Mouse (Mus musculus) gastrocnemius, adult 8-10 months (tissue): ENCODE measurements around the gene Pde4d. TPM values are rescaled to one million over a fixed set of nuclear protein-coding genes. Genes with fewer than 3 reads are reported as not detected.

ENCODE experiments used
- DNase-seq, 2 experiments: peaks; one replicate each; pipeline ENCODE4 v3.0.0; 2022; ENCODE audit warnings: low spot score in 2 of 2
- total RNA-seq, 4 experiments: library from RNA; stranded (reverse); gene quantifications; 2 replicates each; pipeline ENCODE4 v1.2.4; 2022

The Pde4d gene
- total RNA-seq, 4 experiments from 2014 or later = 257 to 339 (median 308) TPM

DNA sequence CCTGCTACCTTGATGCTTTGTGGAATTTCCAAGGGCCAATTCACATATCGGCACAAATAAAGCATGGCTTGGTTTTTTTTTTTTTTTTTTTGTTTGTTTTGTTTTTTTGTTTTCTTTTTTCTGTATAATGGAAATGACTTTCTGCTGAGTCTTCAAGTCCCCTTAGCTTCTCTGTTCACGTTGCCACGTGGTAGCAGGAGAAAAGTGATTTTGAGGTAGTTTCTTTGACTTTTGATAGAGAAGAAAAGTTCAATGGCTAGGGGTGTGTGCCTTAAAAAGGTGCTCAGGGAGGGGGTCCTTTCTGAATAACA is 1235.2 kb downstream of the Pde4d start:
- DNase-seq = no peak

- peak; percentile 8 to 20 for DNase-seq
Observed at GRCm38 (mm10) chr13:109685296-109686115, 1235.8 kb downstream of the Pde4d start.

DNA sequence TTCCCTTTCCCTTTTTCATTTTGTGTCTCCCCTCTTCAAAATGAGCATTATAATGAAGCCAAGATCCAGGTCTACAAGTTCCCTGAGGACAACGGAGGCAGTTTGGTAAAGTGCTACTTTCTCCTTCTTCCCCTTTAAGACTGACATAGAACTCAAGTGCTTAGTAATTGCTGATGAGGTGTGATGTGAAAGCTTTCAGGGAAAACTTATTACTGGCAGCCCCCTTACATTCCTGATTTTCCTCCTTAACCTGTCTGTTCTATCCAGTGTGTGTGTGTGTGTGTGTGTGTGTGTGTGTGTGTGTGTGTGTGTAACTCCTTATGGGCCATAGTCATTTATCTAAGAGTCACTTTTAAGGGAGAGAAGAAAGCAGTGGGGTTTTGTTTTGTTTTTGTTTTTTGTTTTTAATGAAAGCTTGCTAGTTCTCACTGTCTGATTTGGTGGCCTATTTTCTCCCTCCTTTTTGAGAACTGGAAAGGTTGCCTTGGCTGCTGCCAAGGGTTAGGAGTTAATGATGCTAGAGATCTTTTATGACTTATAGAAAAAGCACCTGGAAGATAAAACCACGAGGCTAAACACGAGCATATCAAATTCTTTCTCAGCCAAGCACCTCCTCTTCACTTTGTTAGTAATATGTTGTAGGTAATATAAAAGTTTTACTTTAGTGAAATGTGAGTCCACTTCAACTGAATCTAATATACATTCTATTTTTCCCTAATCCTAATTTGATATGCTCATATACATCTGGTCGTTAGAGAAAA is 1236.5 kb downstream of the Pde4d start:
- DNase-seq = no peak

GRCm38 (mm10) chr13:109686906-109687305 is 1237.2 kb downstream of the Pde4d start:
- no peak for DNase-seq

GRCm38 (mm10) chr13:109688195-109688594 is 1238.4 kb downstream of the Pde4d start:
- no peak for DNase-seq

- no peak for DNase-seq
Observed at GRCm38 (mm10) chr13:109689176-109689575, 1239.4 kb downstream of the Pde4d start.

DNA sequence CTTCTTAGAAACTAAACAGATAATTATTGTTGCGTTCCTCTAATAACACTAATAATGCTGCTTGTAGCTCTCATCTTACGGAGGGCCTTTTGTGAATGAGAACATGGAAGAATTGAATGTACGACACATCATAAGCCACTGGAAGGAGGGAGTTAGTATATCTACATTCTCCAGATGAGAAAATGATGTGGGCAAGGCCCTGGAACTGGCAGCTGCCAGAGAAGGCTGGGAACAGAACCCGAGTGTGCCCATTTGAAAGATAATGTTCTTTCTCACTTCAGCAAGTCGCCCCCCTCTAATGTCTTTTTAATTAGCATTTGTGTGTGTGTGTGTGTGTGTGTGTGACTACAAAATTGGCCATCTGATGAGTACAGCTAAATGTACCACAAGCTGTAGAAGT is 1240.8 kb downstream of the Pde4d start:
- DNase-seq = no peak

DNA sequence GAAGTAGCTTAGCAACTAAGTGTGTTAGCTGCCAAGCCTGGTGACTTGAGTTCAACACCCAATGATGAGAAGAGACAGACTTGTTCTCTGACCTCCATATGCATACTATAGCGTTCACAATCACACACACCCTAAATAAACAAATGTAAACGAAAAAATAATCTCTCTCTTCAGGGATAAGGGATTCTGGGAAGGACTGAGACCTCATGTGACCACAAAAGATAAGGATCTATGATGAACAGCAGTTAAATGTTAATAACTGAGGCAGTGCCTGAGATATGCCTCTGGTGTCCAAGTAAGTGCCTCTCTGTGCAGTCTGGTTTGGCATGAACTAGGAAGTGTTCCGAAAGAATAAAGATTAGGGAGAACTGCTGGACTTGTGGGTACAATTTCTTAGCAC is 1243.1 kb downstream of the Pde4d start:
- no peak for DNase-seq

GRCm38 (mm10) chr13:109693769-109694168 is 1244.0 kb downstream of the Pde4d start:
- no peak for DNase-seq

DNA sequence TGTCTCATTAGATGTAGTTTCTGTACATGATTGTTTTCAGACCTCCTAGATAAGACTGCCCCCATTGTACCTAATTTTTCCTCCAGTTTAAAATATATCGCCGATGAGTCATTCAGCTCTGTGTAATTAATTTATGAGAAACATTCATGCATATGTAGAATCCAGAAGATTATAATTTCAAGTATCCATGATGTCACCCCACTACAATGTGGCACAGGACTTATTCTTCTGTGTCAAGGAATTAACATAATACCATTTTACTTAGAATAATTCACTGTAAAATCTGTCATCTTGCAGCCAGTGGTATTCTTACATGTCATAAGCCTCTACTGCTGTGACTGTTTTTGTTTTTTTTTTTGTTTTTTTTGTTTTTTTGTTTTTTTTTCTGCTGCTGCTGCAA is 1244.5 kb downstream of the Pde4d start:
- no peak for DNase-seq

DNA sequence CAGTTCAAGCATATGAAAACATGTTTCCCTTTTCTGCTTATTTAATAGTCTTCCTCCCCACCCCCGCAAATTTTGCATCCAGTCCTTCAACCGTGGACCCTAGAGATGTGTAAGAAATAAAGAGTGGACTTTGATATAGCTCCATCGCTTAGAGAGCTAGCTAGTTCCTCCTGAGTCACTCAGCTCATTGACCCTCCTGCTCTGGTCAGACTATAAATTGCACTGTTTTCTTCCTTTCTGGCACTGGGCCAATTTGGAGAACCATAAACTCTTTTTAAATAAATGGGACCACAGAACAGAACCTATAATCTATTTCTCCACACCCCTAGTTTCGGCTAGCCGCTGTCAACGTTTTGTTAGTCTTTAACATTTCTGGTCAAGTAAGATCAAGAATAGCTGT is 1245.3 kb downstream of the Pde4d start:
- no peak for DNase-seq

- DNase-seq = no peak
Observed at GRCm38 (mm10) chr13:109706141-109706540, 1256.4 kb downstream of the Pde4d start.

DNA sequence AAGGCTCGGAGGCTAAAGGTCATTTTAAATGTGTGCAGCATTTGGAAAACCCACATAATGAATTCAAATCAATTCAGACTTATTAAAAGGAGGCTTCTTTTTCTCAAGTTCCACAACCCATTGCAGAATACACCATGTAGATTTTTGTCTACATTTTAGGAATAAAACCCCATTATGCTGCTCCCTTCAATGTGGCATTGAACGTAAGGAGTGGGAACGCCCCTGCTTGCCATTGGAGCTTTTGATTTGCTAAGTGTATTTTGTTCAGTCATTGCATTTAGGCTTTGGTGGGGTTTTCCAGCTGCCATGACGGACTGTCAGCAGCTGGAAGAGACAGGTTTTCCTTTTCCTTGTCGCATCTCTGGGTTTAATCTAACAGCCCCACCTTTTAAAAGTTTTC is 1256.8 kb downstream of the Pde4d start:
- DNase-seq = no peak

- DNase-seq = no peak
Observed at GRCm38 (mm10) chr13:109707154-109707553, 1257.4 kb downstream of the Pde4d start.

- no peak for DNase-seq
Observed at GRCm38 (mm10) chr13:109708326-109708725, 1258.6 kb downstream of the Pde4d start.

- DNase-seq = no peak
Observed at GRCm38 (mm10) chr13:109714581-109714980, 1264.8 kb downstream of the Pde4d start.

DNA sequence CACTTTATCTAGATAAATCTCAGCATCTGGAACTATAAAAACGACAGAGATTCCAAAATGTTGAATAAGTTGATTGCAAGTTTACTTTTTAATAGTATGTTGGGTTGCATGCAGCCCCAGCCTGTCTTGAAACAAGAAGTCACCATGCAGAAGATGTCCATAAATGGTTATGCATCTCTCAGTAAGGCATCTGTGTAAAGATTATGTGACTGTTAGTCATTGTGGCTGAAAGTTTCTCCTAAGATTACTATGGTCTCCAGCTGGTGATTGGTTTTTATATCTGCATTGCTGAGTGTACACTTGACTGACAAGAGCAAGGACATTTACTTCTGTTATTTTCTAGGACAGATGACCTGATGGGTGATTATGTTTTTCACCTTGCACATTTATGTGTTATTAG is 1265.6 kb downstream of the Pde4d start:
- DNase-seq = no peak

DNA sequence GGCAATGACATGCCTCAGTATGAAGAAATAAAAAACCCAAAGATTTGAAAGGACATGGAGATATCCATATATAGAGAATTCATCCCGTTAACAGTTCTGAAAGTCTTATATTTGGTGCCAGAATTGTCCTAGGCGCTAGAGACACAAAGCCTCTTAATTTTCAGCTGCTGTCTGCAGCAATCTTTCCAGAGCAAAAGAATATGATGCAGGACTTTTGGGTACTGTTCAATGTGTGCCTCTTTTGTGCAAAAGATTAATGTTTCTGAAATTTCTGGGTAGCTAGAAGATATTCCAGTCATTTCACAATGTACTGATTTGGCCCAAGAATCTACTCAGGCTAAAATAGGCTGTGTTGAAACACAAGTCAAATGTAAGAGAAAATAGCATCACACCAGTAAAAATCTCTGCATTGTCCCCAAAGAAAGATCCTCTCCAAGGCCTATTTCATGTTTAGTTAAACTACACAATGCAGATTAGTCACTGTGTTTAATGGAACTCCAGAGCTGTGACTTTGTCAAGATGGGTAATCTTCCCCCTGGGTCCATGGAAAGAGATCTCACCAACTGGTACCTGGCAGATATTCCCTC is 1270.5 kb downstream of the Pde4d start:
- DNase-seq = no peak

- no peak for DNase-seq
Observed at GRCm38 (mm10) chr13:109722237-109723119, 1272.7 kb downstream of the Pde4d start.

- no peak for DNase-seq
Observed at GRCm38 (mm10) chr13:109727346-109727745, 1277.6 kb downstream of the Pde4d start.

- no peak for DNase-seq
Observed at GRCm38 (mm10) chr13:109729612-109730011, 1279.9 kb downstream of the Pde4d start.
